Mouse (Mus musculus): ENCODE data around the gene Phactr4.

Phactr4 gene

DNA sequence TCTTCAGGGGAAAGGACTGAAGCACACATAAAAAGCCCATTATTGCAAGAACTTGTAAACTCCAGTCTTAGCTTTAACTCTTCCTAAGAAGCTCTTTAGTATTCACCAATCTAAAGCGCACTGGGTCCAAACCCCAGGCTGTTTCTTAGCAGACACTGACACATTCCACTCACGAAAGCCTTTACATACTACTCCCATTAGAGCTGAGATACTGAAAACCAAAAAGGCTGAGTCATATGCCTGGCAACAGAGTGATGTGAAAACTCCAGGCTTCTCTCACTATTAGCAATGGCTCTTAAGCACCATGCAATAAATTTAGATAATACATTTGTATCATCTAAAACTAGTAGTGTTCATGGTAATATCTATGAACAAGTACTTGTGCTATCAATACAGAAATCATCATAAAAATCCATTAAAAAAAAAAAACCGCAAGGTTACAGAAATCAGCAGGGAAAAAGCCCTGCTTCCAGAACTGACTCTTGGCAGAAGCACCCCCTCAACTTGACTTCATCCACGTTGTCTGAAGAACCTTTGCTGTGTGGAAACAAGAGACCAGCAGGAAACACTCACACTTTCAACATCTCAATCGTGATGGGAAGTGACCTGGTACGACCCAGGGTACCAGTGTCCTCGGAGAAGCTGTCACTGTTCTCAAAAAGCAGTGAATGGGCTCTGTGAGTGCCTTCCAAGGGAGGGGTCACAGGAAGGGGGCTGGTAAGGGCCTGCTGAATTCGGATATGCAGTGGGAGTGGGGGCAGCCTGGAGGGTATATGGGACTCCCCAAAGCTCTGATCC lies 52.1 kb downstream of the Phactr4 start:
- DNase-seq (ENCODE audit: low spot score): no peak

DNA sequence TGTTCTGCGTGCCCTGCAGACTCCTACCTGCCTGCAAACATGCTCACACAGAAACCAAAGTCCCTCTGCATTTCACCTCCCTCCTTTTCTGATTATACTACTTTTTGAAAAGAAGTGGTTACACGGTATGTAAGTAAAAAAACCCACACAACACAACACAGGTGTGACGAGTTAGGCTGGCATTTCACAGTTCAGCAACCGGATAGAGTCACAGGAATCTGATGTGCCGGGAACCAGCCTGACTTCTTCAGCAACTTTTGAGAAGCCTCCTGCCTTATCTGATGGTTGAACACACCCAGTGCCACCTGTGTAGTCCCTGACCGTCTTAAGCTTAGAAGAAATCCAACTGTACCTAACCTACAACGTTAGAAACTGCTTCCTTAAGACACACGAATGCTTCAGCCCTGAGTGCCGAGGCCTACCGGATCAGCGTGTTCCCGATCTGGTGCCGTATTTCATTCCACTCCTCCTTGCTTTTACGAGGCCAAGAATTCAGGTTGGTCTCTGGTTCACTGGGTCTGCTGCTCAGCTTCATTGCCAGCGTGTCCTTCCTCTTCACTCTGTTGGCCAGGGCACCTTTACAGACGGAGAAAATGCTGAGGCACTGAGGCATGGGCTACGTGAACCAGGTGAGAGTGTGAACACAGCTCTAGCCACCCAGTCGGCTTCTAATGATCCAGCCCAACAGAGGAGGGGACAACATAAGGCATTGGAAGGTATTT lies 54.6 kb downstream of the Phactr4 start:
- DNase-seq (ENCODE audit: low spot score): no peak

DNA sequence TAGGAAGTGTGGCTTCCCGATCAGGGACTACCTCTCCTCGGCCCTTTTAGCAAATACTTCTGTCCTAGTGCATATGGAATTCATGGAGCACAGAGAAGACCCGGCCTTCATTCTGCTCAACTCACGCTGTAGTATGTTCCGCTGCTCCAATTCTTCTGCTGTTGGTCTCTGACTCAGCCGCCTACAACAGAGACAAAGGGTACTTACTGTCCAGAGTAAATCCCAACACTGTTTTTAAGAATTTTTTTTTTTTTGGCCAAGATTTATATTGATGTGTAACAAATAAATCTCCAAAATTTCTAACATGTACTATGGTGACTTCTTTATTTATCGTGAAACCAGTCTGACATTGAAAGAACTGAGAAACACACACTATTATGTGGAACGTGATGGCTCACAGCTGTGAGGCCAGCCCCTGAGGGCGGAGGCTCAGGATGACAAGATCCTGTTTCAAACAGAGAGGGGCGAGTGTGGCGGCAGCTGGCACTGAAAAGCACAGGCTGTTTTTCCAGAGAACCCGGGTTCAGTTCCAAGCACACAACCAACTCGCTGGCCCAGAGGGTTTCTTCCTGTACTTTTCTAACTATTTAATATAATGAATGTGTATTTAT lies 56.7 kb downstream of the Phactr4 start:
- DNase-seq (ENCODE audit: low spot score): peak; percentile 44

DNA sequence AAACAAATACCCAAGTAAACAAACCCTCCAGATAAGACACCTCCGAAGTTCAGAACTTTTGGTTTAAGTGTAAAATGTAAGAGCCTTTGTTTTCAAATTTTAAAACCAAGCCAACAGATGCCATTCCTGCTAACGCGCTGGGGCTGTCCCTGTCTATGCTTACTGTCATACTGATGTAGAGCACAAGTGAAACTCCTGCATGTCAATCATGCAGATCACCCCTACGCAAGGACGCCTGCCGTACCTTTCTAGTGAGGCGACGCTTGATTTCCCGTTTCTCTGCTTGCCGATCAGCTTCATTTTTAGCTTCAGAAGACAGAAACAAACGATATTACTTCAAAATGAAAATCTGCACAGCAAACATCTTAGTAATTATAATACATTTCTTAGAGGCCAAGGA lies 58.8 kb downstream of the Phactr4 start:
- DNase-seq (ENCODE audit: low spot score): no peak

DNA sequence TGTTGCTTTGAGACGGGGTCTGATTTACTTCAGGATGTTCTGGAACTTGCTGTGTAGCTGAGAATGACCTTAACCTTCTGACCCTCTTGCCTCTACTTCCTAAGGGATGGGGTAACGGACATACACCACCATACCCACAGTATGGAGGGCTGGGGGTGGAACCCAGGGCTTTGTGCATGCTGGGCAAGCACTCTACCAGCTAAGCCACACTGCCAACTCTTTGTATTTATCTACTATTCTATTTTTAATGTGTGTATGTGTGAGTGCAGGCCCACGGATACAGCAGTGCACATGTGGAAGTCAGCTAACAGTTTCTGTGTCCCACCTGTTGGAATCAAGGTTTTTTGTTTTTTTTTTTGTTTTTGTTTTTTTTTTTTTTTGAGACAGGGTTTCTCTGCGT lies 62.8 kb downstream of the Phactr4 start:
- DNase-seq (ENCODE audit: low spot score): no peak

DNA sequence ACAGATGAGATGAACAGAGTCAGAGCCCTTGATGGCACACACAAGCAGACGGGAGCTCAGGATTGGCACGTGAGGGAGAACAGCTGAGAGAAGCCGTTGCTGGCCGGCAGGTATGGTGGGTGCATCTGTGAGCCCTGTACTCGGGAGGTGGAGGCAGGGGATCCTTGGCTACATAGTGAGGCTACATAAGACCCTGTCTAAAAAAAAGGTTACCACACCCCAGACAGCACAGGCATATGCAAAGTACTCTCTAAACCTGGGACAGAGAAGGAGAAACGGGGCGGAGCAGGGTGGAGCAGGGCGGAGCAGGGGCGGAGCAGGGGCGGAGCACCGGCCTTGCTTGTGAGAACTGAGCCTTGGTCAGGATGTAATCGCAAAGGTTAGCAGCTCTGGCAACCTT lies 66.1 kb downstream of the Phactr4 start:
- peak; percentile 55 for DNase-seq (ENCODE audit: low spot score)

DNA sequence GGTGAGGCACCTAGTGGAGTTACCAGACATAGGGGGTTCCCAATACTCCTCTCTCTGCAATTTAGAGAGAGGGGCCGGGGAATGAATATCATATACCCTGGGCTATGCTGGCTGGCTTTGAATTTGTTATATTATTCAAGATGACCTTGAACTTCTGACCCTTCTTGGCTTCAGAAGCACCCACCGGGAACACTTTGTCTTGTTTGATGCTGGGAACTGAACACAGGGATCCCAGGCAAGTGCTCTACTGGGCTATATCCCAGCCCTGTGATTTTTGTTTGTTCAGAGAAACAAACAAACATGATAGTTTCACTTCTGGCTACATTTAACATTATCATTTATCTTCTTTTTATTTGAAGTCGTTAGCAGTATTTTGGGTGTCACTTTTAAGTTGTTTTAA lies 66.9 kb downstream of the Phactr4 start:
- DNase-seq (ENCODE audit: low spot score): no peak

DNA sequence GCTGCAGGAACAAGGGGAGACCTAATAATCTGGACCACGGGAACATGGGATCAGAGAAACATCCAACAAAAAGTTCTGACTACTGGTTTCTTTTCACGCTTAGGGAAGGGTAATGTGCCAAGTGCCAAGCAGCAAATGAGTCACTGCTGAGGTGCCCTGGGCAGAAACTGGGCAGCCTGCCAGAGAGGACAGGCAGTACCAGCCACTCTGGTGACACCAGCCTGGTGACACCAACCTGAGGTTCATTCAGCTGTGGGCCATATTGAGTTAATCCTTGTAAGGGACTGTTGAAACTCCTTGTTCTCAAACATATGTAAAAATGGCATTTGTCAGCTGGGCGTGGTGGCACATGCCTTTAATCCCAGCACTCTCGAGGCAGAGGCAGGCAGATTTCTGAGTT lies 67.7 kb downstream of the Phactr4 start:
- no peak for DNase-seq (ENCODE audit: low spot score)

DNA sequence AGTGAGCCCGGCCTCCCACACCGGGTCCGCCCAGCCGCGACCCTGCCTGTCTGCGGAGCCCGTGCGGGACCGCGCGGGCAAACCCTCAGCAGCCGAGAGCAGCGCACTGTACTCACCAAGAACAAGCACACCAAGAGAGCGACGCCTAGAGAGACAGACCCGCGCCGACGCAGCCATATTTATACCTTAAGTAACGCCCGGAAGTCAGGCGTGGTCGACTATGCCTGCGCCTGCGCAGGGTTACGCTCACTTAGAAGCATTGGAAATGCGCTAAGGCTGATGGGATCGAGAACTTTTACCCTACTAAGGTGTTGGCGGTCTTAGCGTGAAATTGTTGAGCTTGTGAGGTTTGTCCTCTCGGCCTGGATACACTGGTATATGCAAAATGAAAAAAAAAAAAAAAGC lies 68.8 kb downstream of the Phactr4 start, which contains the start of gene Rcc1:
Gene Rcc1, minus strand, starts transcription at position 125 of the 405 bp plus-strand sequence.
- DNase-seq (ENCODE audit: low spot score): peak; percentile 98

DNA sequence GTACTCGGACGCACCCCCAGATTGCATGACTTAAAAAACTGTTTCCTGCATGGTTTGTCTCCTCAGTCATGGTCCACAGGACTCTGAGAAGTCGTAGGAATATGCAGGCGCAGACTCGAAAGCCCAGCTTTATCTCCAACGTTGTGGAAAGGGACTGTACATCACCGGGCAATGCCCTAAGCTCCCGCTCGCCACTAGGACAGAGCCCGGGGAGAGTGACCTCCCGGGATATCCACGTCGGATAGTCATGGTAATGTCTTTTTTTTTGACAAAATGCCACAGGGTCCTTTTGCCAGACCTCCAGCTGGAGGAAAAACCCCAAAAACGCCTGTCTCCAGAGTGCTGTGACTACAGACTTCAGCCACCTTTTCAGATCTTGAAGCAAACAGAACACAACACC lies 69.5 kb downstream of the Phactr4 start:
- DNase-seq (ENCODE audit: low spot score): no peak

DNA sequence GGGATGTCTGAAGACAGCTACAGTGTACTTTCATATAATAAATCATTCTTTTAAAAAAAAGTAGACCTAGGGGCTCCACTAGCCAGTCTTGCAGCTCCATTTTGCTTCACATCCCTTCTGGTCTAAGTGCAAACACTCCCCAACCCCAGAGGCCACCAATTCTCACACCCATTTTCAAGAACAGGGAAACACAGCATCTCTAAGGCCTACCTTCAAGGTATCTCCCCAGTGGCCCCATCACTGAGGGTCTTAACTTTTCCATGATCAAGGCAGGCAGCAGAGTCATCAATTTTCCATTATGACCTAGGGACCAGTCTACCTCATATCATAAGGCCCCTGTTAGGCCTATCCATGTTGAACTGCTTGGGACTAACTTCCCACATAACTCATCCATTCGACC lies 70.9 kb downstream of the Phactr4 start:
- no peak for DNase-seq (ENCODE audit: low spot score)

DNA sequence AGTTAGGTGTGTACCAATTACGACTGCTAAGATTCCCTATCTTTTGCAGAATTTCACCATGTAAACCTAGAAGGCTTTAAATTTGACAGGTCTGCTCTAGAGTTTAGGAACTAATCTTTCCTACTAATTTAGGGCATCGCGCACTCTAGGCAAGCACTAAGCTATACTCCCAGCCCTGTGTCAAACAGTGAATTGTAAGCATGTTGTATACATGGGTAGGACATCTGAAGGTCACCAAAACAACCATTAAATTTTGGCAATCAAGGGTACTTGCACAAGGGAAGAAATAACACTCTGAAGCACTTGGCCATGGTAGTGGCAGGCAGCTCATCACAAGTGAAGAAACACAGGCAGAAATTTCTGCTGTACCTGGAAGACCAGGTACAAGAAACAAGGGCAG lies 71.4 kb downstream of the Phactr4 start:
- no peak for DNase-seq (ENCODE audit: low spot score)

DNA sequence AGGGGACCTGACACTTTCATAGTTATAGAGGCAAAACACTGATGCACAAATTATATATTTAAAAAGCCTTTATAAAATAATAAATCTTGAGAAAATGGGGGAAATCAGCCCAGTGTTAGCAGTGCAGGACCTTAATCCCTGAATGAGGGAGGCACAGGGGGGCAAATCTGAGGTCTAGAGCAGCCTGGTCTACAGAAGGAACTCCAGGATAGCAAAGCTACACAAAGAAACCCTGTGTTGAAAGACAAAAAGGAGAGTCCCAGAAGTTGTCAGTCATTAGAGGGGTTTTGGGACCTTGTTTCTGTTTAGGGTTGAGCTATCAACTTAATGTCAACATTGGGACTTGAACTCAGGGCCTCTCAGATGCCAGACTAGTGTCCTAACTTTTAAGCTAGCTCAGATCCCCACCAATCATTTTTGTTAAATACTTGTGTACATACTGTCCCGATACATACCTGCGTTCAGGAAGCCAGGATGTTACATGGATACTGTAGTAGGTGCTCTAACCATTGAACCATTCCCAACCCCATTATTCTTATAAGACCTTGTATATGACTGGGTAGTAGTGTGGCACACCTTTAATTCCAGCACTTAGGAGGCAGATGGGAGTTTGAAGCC lies 72.1 kb downstream of the Phactr4 start:
- DNase-seq (ENCODE audit: low spot score): peak; percentile 31

DNA sequence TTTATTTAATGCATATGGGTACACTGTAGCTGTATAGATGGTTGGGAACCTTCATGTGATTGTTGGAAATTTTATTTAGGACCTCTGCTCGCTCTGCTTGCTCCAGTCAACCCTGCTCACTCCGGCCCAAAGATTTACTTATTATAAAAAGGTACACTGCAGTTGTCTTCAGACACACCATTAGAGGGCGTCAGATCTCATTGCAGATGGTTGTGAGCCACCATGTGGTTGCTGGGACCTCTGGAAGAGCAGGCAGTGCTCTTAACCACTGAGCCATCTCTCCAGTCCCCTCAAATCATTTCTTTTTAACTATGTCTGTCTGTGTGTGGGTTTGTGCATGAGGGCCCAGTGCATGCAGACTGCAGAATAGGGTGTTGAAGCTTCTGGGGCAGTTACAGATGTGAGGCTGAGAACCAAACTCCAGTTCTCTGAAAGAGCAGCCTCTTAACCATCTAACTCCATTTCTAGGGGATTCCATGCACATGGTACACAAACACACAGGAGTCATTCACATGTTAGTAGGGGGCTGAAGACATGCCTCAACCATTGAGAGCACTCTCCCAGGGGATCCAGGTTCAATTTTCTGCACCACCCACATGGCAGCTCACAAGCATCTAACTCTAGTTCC lies 72.7 kb downstream of the Phactr4 start:
- peak; percentile 35 for DNase-seq (ENCODE audit: low spot score)

DNA sequence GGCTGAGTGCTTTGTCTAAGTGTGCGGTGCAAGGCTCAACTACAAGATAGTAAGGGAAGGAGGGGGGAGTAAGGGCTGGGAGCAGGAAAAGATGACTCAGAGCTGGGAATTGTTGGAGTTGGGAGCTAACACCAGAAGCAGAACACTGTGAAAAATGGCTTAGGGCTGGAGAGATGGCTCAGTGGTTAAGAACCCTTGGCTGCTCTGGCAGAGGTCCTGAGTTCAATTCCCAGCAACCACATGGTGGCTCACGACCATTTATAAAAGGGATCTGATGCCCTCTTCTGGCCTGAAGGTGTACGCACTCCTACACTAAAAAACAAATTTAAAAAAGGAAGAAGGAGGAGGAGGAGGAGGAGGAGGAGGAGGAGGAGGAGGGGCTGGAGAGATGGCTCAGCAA lies 75.6 kb downstream of the Phactr4 start:
- DNase-seq (ENCODE audit: low spot score): no peak

DNA sequence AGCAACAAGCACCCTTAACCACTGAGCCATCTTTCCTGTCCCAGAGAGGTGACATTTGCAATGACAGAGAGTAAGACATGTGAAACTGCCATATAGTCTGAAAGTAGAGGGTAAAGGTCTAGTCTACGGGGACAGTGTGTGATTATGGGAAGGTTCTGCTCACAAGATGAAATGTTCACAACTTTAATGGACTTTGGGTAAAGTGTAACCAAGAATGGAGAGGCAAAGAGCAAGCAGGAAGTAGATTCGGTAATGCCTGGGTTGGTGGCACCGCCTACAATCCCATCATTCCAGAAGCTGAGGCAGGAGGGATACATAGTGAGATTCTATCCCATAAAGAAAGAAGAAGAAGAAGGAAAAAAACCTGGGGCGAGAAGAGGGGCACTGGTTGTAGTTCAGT lies 76.0 kb downstream of the Phactr4 start:
- DNase-seq (ENCODE audit: low spot score): no peak

DNA sequence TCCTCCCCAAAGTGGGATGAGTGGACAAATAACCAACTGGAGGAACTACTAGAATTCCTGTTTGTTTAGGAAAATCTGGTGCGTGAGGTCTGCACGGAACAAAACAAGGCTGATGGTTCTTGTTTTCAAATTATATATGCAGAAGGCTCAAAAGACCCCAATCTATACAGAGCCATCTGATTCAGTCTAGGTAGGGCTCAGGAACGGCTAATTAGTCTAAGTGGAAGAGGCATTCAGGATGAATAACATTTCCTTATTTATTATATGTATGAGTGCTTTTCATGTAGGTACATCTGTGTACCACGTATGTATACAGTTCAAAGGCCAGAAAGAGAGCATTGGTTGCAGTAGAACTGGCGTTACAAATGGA lies 76.5 kb downstream of the Phactr4 start:
- no peak for DNase-seq (ENCODE audit: low spot score)

DNA sequence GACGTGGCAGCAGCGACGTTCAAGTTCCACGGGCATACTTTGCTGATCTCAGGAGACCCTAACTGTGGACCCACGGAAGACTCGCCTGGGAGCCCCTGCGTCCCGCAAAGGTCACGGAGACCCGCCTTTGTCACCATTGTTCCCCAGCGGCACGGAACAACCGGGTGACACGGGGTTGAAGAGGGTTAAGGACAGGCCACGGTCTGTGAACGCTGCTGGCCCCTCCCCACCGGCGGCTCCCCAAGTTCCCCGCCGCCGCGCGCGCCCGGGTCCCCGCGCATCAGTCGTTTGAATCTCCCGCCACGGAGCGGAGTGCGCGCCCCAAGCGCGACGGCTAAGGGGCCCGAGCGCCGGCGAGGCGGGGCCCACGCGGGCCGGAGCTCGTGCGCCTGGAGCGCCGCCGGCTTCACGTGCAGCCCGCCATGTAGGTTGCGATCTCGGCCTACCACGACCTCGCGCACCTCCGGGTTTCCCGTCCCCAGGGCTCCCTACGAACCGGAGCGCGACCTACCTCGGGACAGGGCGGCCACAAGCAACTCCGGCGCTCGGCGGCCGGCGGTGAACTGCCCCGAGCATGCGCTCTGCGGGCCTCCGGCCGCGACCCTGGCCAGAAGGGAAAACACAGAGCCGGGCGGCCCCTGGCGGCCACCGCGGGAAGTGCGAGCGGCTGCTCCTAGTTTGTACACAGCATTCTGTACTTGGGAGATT lies 77.0 kb downstream of the Phactr4 start:
- peak; percentile 87 for DNase-seq (ENCODE audit: low spot score)

DNA sequence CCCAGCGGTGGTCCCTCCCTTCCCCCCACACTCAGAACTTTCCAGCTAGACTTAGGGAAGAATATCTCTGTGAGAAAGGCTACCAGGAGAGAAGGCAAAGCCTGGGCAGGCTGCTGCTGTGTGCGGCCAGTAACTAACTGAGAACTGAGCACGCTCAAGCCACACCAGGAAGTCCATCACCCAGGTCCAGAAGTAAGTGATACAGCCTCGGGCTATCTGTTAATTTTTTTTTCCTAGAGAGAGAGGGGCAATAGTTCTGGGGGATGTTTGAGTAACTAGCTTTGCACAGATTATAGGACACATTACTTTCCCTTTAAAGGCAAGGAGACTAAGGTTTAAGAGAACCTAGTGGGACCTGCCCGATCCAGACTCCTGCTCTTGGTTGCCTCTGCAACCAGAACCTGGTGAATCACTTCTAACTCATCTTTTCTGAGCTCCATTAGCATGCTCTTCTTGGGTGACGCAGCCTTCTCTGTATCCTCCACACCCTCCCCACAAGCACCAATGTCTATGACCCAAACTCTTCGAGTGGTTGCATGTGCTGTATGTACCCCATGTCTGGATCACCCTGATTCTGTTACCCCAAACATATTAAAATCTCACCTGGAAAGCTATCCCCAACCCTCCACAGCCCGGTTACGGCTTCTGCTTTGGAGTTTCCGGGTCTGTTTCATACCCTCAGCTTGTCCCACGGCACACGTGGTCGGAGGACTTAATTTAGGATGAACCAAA lies 77.7 kb downstream of the Phactr4 start:
- peak; percentile 57 for DNase-seq (ENCODE audit: low spot score)

DNA sequence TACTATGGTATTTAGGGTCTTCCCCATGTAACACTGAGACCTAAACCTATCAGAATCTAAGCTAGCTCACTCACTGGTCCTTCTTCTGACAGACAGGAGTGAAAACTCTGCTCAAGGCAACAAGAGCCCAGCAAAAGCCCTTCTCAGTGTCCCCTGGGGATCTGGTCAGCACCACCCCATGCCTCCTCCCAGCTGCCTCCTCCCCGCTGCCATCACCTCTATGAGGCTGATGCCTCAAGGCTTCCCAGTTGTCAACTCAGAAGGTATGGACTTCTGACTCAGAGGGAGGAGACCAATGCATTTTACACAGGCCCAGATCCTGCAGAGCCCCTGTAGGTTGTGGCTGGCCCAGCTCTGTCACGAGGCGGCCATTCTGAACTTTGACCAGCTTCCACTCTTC lies 80.8 kb downstream of the Phactr4 start:
- DNase-seq (ENCODE audit: low spot score): no peak

DNA sequence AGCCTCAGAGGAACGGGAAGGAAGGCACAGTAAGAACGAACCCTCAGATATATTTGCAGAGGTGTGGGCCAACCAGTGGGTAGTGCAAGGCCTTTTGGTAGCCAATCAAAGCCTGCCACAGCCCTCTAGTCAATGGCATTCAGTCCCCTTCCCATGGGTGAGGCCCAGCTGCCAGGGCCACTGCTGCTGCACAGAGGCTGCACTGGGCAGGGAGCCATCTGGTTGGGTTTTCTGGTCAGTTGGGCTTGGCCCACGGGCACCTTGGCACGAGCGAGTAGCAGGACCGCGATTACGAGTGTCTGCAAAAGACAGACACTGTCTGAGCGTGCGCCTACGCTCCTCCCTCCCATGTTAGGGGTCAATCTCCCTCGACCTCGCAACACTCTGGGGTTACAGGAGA lies 83.3 kb downstream of the Phactr4 start:
- no peak for DNase-seq (ENCODE audit: low spot score)
